Mouse (Mus musculus) 3134 (cell line): Measurements from ENCODE around the gene H2afj.

ENCODE experiments used
- DNase-seq: peaks from one replicate; pipeline ENCODE4 v3.0.0-alpha.2; 2011; ENCODE audit warnings: low spot score; ENCODE audit not compliant: insufficient read length; ENCODE audit errors: extremely low read depth

Gene H2afj

DNA sequence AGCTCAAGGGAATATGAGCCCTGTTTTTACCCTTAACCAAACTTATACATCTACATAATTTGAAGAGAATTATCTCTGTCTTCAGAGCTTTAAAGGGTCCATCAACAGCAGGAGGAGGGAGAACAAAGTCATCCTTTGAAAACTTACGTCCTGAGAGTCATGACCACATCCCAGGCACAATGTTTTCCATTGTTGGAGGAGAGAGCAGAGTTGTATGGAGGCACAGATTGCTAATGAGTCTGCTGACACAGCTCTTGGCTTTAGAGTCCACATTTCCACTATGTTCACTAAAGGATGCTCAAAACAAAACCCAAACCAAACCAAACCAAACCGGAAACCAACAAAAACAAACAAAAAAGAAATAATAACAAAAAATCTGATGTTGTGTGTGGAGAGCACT lies 36.9 kb downstream of the H2afj start:
- DNase-seq: no peak

DNA sequence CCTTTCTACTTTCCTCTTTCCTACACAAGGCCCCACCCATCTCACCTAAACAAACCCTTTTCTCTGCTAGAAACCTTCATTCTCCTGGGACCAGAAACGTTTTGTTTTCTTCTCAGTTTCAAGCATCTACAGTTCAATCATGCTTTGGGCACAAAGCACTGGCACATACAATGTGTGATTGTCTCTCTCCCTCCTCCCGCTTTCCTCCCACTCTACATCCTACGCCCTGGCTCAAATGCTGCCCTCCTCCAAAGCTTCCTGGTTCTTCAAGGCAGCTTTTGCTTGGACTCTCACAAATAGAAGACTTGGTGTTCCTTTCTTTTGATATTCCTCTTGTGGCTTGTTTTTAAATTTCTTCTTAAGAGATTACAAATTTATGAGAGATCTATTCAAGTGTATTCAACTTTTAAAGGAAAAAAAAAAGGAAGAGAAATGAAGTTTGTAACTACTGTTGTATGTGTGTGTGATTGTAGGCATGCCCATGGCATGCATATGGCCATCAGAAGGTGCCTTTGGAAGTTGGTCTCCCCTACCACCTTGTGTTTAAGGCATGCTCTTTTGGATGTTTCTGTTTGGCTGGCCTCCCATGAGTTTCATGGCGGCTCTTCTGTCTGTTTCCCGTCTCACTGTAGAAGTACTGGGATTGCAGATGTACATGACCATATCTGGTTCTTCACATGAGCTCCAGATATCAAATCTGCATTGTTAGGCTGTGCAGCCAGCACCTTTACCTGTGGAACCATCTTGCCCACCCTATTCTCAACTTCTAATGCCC lies 37.8 kb downstream of the H2afj start:
- DNase-seq: no peak

DNA sequence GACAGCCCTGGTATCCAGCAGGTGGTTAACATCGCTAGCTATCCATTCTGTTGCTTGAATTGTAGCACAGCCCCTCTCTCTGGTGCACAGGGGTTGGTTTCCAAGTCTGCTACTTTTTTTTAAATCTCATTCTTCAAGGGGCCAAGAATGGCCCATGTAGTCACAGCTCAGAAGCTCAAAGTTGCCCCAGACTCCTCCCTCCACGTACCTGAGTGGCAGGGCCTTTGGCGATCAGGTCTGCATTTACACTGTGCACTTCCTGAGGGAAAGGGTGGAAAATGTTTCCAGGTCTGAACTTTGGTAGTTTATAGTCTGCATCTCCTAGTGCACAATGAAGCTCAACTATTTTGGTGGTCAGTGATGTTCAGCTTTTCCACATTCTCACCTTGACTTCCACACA lies 39.2 kb downstream of the H2afj start:
- DNase-seq: no peak

DNA sequence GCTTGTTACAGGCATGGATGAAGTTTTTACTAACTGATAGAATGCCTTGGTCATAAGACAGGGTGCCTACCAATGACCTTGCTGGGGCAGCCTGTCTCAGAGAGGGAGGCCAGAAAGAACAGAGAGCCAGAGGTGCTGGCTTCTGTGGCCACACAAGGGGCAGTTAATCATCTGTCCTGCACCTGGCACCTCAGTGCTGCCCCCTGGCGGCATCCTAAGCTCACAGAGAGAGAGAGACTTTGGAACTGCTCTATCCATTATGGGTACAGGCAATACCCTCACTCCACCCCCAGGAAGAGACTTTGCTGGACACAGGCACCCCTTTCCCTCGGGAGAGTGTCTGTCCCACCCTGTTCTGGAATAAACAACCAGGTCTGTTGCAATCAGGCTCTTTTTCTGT lies 39.7 kb downstream of the H2afj start:
- DNase-seq: no peak

DNA sequence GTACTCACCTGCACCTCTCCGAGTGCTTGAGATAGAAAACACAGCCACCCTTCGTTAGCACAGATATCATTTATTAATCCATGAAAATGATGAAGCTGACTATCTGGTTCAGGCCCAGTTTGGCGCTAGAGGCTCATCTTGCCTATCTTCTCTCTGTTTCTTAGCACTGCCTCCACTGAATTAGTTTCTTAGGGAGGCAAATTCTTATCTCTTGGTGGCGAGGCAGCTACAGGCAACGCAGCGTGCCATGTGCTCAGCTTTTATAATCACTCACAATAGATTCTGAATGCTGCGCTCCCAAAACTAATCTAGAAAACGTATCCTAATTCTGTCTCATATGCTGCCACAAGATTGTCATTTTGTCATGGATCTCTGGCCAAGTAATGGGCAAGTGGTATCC lies 40.4 kb downstream of the H2afj start:
- DNase-seq: no peak

DNA sequence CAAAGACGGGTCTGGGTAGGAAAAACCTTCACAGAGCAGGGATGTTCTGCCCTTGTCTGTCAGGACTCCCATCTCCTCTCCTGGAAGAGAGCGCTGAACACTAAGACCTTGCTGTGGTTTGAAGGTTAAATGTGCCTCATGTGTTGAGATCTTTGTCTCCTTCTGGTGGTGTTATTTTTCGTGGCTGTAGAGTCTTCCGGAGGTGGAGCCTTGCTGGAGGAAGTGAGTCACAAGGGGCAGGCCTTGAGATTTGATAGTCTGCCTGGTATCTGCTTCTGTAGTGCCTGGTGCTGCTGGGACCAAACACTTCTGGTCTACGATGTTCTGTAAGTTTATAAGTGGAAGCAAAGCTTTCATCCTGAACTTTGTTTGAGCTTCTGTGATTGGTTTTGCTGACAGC lies 40.9 kb downstream of the H2afj start:
- DNase-seq: no peak

DNA sequence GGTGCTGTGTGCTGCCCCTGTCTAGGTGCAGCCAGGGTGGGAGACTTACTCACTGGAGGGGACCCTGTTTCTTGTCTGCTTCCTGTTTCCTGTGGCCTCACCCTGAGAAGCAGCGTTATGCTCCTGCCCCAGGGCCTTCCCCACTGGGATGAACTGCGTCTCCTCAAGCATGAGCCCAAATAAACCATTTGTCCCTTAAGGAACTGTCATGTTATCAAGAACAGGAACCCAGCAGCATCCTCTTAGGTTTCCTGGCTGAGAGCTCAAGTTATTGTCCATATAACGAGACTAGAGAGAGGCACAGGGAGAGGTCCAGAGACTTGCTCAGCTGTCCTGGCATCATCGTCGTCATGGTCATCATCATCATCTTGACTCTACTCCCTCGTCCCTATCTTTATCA lies 42.2 kb downstream of the H2afj start:
- DNase-seq: no peak

DNA sequence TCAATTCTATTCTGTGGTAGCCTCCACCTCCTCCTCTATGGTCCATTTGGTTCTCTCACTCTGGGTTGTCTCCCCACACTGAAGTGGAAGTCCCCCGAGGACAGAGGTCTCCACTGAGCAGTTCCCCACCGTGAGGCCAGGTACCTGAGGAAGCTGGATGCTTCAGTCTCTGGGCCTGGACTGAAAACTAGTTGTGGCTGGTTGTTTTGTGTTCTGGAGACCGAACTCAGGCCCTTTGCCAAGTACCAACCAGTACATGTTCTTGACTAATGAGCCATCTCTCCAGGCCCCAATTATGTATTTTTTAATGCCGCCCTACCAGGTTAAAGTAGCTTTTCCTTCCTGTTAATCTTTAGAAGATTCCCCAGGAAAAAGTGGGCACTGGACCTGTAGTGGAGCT lies 44.3 kb downstream of the H2afj start:
- DNase-seq: no peak

DNA sequence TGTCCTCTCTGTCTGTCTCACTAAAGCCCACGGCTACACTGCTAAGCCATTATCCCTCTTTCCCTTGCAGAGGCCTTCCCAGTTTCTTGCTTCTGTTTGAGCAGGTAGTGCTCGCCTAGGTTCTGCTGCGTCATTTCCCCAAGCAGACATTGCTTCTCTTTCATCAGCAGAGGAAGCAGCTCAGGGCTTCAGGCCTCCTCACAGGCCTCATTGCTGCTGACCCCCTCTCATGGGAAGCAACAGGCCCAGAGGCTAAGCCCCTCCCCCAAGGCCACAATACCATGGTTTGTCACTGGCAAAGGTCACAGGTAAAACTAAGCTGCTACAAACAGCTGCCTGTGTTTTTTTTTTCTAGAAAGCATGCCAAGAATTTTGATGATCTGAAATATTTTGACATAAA lies 44.7 kb downstream of the H2afj start:
- no peak for DNase-seq

DNA sequence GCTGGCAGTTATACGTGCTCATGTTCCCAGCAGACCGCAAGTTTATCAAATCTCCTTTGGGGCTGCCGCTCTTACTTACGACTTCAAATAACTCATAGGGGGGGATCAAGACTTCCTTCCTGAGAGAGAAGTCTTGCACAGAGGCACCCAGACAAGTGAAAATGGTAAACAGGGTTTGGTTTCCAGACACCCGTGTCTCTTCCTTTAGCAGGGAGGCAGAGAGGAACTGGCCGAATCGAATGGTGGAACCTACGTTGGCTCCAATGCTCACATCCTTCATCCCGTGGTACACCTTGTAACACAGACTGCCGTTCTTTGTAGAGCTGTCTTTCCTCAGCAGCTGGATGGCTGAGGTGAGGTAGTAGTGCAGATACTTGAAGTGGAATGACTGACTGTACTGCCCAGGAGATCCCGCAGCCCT lies 46.3 kb downstream of the H2afj start:
- no peak for DNase-seq

DNA sequence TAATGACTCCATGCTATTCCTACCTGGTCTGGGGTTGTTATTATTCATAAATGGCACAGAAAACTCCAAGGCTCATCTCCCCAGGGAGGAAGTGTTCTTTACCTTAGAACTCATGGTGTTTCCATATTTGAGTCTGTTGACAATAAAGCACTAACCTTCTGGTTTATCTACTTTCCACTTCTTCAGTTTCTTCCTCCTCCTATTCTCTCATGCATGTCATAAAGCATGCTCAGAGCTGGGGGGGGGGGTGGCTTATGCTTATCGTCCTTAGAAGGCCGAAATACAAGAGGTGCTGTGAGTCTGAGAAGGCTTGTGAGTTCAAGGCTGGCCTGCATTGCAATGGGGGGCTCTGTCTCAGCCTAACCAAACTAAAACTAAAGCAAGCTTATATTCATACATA lies 47.1 kb downstream of the H2afj start:
- DNase-seq: no peak

DNA sequence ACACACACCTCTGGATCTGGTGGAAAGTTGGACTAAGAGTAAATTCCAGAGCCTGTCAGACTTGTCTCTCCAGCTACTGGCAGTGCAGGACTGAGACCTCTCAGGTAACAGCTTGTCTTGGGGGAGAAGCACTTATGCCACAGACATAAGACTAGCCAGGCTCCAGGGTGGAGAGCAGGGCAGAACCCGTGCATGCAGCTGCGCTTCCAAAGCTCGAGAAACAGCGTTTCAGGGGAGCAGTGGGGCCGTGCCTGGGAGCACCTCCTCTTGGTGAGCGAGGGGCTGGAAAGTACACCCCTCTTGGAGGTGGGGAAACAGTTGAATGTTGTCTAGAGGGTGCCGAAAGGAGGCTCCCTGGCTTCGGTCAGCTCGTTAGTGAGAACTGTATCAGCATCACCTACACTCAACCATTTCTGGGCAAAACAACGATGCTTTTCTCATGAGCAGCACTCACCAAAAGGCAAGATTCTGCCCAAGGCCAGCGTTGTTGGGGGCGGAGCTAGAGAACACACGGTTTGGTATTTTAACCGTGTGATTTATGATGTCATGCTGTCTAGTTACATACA lies 48.1 kb downstream of the H2afj start:
- DNase-seq: no peak

DNA sequence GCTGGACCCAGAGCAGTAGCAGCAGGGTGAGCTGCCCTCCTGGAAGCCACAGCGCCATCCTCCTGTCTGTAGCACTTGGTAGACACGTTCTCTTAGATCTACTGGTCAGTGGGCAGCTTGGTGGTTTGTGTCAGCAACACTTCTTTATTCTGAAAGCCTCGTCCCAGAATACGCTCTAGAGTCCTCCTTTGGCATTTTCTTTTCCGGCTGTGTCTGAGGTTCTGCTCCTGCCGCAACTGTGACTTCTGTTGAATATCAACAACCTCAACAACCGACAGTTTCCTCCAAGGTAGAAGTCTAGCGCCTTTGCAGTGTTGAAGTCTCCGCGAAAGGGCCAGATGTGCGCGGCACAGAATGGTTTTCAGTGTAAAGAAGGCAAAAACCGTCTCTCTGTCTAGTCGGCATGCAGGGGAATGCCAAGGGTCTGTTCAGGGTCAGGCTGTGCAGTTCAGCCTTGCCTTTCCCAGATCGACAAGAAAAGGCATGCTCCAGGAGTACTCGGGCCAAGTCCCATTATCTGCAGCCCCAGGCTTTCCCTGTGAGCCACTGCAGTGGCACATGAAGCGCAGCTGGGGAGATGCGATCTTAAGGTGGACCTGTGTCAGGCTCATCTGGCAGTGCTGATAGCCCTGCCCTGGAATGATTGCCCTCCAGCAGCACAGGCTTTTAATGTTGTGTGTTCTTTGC lies 49.3 kb downstream of the H2afj start, which contains the start of gene Art4:
TSS of gene Art4 (minus strand) at position 548 of the 687 bp plus-strand sequence.
- no peak for DNase-seq

DNA sequence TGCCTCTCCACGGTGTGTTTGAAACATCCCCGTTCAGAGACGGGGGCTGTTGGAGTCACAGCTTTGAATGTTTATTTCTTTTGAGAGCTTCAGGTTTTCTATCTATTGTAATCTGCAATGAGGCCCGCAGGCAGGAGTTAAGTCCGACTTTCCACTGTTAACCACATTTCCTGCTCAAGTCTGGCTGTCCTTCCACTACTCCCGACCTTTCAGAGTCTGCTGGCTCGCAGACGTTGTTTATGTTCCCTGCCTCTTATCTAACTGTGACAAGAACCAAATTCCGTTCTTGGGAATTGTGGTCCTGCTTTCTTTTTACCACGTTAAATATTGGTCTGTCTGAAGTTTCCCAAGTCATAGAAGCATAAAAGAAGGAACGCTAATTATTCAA lies 49.8 kb downstream of the H2afj start:
- no peak for DNase-seq

DNA sequence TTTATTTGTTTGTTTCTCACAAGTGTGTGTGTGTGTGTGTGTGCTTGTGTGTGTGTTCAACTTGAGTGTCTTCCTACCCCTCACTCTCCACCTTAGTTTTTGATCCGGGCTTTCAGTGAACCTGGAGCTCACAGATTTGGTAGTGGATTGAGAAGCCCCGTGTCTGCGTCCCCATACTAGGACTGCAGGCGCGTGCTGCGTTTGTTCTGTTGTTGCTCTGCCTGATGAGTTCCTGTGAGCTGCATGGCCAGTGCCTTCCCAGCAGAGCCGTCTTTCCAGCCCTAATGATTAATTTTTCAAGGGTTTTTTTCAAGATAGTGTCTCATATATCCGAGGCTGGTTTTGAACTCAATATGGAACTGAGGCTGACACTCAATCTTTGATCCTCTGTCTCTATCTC lies 50.4 kb downstream of the H2afj start:
- no peak for DNase-seq
